Mouse (Mus musculus): ENCODE measurements at regions not wholly inside any gene's neighbourhood (a gene's known extent, or its start where the extent isn't known, plus 50 kb on each side); places are given as distances from the start of the nearest gene placed in this dataset.

- TF ChIP-seq CTCF (IDR thresholded peaks at IDR 0.05; ENCODE audit: low read depth, low read length) (no peak), POLR2A (IDR thresholded peaks at IDR 0.05; ENCODE audit: borderline replicate concordance, low read depth, low read length) (no peak)
Observed at GRCm38 (mm10) chr15:56346111-56346510, 1131.3 kb downstream of the Slc22a22 start.

All from bone marrow macrophage, adult 2 months (primary cell).